Mouse (Mus musculus) regulatory T cell (primary cell): ENCODE measurements at regions not wholly inside any gene's neighbourhood (a gene's known extent, or its start where the extent isn't known, plus 50 kb on each side); places are given as distances from the start of the nearest gene placed in this dataset.

Experiments
- in situ Hi-C: fragments of 300-600 bp; cut with MboI, MseI; formaldehyde crosslinking; loops from one replicate; pipeline ENCODE4 v1.15.1; 2025; ENCODE audit warnings: high pct_unique_total_duplicates

DNA sequence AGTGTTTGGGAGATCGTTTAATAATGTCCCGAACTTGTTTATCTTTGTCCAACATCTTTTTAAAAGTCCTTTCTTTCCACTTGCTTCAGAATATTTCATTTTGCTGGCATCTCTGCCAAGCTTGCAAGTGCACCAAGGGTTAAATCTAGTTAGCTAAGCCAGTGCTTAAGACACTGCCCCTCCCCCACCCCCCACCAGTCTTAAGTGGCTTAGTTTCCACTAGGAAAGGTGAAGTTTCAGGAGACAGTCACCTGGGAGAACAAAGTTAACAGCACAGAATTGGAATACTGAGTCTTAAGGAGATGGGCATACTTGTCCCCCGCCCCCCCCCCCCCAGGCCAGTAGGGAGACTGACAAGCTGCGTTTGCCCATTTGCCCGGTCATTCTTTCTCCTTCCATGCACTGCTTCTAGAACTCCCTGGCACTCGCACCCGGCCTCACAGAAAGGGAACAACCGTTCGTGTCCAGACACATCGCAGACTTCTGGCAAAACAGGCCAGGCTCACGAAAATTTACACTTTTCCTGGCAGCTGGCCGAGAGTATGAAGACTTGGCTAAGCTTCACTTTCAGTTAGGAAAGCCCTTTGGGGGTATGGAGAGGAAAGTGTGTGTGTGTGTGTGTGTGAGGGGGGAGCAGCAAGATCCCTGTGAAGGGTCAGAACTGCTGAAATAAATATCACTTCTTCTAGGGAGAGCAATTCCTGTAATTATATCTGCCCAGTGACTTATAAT, 219.2 kb downstream of the Bcl11a start:
- in situ Hi-C loops, result no loop called here

DNA sequence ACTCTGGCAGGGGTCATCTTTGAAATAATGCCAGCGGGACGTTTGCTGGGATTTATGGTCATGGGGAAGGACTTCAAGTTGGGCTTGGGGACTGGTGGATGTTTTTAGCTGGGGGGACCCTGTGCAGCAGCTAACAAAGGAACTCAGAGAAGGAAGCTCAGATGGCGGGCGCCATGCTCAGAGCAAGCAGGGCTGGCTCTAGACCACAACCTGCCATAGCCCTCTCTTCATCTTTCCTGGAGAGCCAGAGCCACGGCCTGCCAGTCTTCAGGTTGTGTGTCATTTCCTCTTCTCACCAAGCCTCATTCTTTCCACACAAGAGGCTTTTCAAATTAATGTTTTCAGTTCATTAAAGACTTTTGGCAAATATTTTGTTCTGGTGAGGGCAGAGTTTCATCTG, 219.9 kb downstream of the Bcl11a start:
- in situ Hi-C loops, result no loop called here

DNA sequence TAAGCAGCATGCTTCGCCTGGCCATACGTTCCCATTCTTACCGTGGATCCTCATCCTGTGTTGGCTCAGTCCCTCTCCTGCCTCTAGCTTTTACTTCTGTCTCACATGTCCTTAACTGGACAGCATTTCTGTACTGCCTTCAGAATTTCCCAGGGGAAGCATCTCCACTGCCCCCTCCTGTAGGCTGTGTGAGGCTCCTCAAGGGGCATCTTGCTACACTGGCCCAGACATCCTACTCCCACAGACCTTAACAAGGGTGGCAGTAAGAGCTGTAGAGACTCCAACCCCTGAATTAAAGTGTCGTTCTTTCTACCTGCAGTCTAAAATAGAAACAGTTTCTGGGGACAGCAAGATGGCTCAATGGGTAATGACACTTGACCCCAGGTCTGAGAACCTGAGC, 222.5 kb downstream of the Bcl11a start:
- in situ Hi-C loops, result no loop called here

GRCm38 (mm10) chr11:24301201-24301600, 223.3 kb downstream of the Bcl11a start:
- in situ Hi-C loops, result no loop called here

- in situ Hi-C loops, result no loop called here
Measured at GRCm38 (mm10) chr11:24305145-24305553, 227.3 kb downstream of the Bcl11a start.

GRCm38 (mm10) chr11:24305691-24306090, 227.8 kb downstream of the Bcl11a start:
- in situ Hi-C loops, result no loop called here

- in situ Hi-C loops, result no loop called here
Measured at GRCm38 (mm10) chr11:24306101-24306500, 228.2 kb downstream of the Bcl11a start.

- in situ Hi-C loops, result no loop called here
Measured at GRCm38 (mm10) chr11:24307601-24308252, 229.9 kb downstream of the Bcl11a start.

- in situ Hi-C loops, result no loop called here
Measured at GRCm38 (mm10) chr11:24308253-24308633, 230.4 kb downstream of the Bcl11a start.

GRCm38 (mm10) chr11:24314046-24314445, 236.2 kb downstream of the Bcl11a start:
- in situ Hi-C loops, result no loop called here

DNA sequence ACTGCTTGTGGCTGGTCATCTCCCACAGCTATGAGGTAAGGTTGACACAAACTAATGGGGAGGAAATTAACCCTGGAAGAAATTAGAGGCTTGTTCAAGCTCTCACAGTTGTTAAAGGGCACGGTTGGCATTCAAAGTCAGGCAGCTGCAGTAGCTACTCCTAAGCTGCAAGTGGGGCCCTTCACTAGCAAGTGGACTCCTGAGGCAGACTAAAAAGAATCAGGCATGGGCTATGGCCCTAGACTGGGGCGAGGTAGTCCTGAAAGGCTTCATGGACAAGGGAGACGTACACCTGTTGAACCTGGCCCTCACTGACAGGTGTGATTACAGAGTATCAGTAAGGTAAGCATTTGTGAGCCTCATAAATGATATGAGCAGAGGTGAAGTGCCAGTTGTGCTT, 237.7 kb downstream of the Bcl11a start:
- in situ Hi-C loops, result no loop called here

DNA sequence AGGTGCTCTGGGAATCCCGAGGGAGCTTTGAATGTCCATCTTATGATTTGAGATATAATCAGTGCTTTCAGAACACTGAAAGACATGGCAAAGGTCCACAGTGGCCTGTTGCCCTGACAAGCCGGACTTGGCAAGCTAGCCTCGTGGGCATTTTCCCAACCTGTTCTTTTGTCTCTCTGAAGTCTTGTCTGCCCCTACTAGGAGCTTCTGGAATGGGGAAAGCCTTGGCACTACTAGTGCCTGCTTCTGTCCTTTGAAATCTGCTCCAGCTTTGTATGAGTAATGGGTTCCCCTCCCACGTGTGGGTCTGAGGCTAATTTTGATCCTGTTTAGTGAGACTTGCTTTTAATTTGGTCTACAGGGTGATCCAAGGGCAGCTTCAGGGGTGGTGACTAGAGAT, 238.3 kb downstream of the Bcl11a start:
- in situ Hi-C loops, result no loop called here

- in situ Hi-C loops, result no loop called here
Measured at GRCm38 (mm10) chr11:24317989-24318735, 240.3 kb downstream of the Bcl11a start.

GRCm38 (mm10) chr11:24319222-24319621, 241.4 kb downstream of the Bcl11a start:
- in situ Hi-C loops, result no loop called here

DNA sequence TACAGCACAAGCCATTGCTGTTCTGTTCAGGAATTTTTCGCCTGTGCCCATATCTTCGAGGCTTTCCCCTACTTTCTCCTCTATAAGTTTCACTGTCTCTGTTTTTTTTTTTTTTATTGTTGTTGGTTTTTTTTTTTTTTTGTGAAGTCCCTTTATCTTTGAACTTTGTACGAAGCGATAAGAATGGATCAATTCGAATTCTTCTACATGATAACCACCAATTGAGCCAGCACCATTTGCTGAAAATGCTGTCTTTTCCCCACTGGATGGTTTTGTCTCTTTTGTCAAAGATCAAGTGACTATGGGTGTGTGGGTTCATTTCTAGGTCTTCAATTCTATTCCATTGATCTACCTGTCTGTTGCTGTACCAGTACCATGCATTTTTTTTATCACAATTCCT, 244.6 kb downstream of the Bcl11a start:
- in situ Hi-C loops, result loop anchor here (5.0 kb wide), 1 partner anchor 100 kb away; no protein-coding TSS in a partner anchor

- in situ Hi-C loops, result no loop called here
Measured at GRCm38 (mm10) chr11:24328481-24328880, 250.6 kb downstream of the Bcl11a start.

- in situ Hi-C loops, result no loop called here
Measured at GRCm38 (mm10) chr11:24330366-24331124, 252.7 kb downstream of the Bcl11a start.

- in situ Hi-C loops, result no loop called here
Measured at GRCm38 (mm10) chr11:24332241-24332640, 254.4 kb downstream of the Bcl11a start.

DNA sequence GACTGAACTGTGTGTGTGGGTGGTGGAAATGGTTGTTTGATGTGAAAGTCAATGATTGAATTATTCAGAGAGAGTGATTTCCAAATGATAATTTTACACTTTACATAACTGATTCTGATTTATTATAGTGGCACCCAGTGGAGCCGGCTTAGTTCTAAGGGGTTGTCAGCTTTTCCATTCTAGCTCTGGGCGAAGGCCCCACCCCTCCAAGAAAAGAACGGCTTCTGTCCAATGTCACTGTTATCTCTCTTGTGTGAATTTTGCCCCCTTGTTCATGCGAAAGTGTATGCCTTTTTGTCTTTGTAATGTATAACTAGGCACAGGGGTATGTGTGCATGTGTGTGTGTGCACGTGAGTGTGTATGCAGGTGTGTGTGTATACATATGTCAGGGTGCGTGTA, 255.3 kb downstream of the Bcl11a start:
- in situ Hi-C loops, result no loop called here

DNA sequence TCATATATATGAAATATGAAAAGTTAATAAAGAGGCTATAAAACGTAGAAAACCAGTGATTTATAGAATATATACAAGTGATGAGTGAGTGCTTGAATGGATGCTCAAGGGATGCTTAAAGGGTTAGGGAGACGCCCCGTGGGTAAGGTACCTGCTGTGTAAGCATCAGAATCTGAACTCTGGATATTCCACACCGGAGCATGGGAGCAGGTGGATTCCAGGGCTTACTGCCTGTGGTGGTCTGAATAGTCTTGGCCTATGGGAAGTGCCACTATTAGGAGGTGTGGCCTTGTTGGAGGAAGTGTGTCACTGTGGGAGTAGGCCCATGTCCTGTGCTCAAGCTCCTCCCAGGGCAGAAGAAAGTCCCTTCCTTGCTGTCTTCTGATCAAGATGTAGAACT, 257.4 kb downstream of the Bcl11a start:
- in situ Hi-C loops, result no loop called here

DNA sequence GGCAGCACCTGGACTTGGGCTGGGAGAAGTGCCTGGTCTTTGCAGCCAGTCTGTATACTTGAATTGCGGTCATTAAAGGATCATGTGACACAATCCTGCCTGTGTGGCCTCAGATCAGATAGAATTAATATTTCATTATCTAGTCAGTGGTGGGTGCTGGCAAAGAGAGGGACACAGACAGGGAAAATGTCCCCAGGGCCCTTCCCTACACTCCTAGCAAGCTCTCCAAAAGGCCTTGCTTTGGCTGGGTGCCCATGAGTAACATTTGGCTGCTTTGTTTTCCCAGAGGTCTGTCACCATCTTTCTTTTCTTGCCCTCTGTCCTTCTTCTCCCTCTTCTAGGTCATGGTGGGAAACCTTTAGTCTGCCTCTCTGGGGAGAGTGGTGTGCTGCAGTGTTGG, 260.3 kb downstream of the Bcl11a start:
- in situ Hi-C loops, result no loop called here

GRCm38 (mm10) chr11:24339061-24339460, 261.2 kb downstream of the Bcl11a start:
- in situ Hi-C loops, result no loop called here
